Mouse (Mus musculus) intestine, embryonic 15.5 days (tissue): Measurements from ENCODE around the gene C3ar1. TPM values are rescaled to one million over a fixed set of nuclear protein-coding genes. Genes with fewer than 3 reads are reported as not detected.

Source experiments
- ATAC-seq: fragments of 200-750 bp; cut with Nextera tagmentation; 2 replicates; pipeline ENCODE4 v1.8.0; 2017; ENCODE audit warnings: moderate TSS enrichment, moderate library complexity
- H3K27ac ChIP-seq: fragments of 300-500 bp; sonication (generic); 2 replicates; pipeline ENCODE4 v1.5.1; 2015; ENCODE audit warnings: mild to moderate bottlenecking, inconsistent platforms
- H3K27me3 ChIP-seq: fragments of 300-500 bp; sonication (generic); replicated peaks from 2 replicates; pipeline ENCODE4 v1.6.1; 2015; ENCODE audit warnings: inconsistent platforms
- H3K36me3 ChIP-seq: fragments of 300-500 bp; sonication (generic); 2 replicates; pipeline ENCODE4 v1.6.1; 2015; ENCODE audit warnings: inconsistent platforms
- H3K4me1 ChIP-seq: fragments of 300-500 bp; sonication (generic); replicated peaks from 2 replicates; pipeline ENCODE4 v1.6.1; 2015; ENCODE audit warnings: inconsistent platforms
- H3K4me2 ChIP-seq: fragments of 300-500 bp; sonication (generic); replicated peaks from 2 replicates; pipeline ENCODE4 v1.6.1; 2015; ENCODE audit warnings: mild to moderate bottlenecking, inconsistent platforms
- H3K4me3 ChIP-seq: fragments of 300-500 bp; sonication (generic); replicated peaks from 2 replicates; pipeline ENCODE4 v1.5.1; 2015; ENCODE audit warnings: inconsistent platforms
- H3K9ac ChIP-seq: fragments of 300-500 bp; sonication (generic); 2 replicates; pipeline ENCODE4 v1.6.1; 2015; ENCODE audit warnings: inconsistent platforms
- H3K9me3 ChIP-seq: fragments of 300-500 bp; sonication (generic); 2 replicates; pipeline ENCODE4 v1.6.1; 2016; ENCODE audit warnings: inconsistent platforms
- WGBS: fragments of 180-500 bp; shearing (Covaris S2); methylation state at CpG from one replicate; pipeline ENCODE4 v1.1.7; 2015; 5-methylcytosine and 5-hydroxymethylcytosine counted together
- polyA plus RNA-seq: library from polyadenylated mRNA; unstranded; fragments of >200 nt; fragmentation: Nextera tagmentation; extraction: Ambion mirVana; gene quantifications from 2 replicates; pipeline ENCODE4 v1.2.1, GENCODE M21; 2015

The C3ar1 gene
- 2.5 TPM in 2 replicates for polyA plus RNA-seq

DNA sequence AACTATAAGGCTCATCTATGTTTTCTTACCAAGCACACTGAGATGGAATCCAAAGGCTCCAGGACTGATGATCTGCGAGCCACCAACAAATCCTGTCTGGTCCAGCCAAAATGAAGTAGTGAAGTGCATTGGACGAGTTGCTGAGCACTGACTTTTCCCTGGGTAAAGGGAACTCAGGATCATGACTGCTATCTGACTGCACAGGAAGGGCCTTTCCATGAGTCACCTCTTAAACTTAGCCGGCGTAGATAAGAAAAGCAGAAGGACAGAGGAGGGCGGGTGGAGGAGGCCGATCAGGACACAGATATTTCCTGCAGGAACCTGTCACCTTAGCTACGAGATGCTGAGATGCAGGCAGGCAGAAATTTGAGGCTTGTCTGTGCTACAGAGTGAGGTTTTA lies at the start of gene C3ar1:
C3ar1 (minus strand) TSS at position 207 of the 400 bp plus-strand sequence.
- Histone ChIP-seq H3K4me2 (no peak within 1 kb of the TSS), H3K9ac (no peak within 1 kb of the TSS), H3K4me3 (no peak within 1 kb of the TSS), H3K27ac (no peak within 1 kb of the TSS), H3K4me1 (no peaks in the 10 kb centered on the region), H3K27me3 (no peaks in the 10 kb centered on the region), H3K9me3 (no peaks in the 10 kb centered on the region; the same call in 1 of the 2 replicates), H3K36me3 (no peaks in the 10 kb centered on the region)
- WGBS = 58% methylated on average over 7 of the region's 7 CpGs
- 0 out of 2 replicates have a peak, but pooled peaks have one; percentile 61 for ATAC-seq

DNA sequence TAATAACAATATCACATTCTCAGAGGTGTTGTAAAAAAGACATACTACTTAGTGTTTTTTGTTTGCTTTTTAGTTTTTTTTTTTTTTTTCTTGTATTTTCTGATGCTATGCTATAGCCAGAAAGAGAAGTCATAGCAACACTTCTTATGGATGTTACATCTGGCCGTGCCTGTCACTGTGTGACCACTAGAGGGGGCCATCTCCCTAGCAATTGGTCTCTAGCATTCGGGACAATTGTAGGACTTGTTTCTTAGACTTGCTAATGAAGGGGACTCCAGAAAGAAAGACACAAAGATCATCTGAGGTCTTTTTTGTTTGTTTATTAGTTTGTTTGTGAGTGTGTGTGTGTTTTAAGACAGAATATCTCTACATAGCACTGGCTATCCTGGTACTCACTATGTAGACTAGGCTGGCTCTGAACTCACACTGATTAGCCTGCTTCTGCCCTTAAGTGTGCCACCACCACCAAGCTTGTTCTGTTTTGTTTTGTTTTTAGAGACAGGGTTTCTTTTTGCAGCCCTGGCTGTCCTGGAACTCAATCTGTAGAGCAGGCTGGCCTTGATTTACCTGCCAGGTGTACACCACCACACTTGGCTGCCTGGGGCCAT lies 36.6 kb upstream of the C3ar1 start:
- Histone ChIP-seq H3K36me3 (peaks cover 16% of the 10 kb centered on the region), H3K4me2 (no peak overlapping the region), H3K27me3 (no peaks in the 10 kb centered on the region), H3K27ac (no peak overlapping the region), H3K9ac (no peak overlapping the region), H3K4me1 (no peaks in the 10 kb centered on the region), H3K4me3 (no peak overlapping the region), H3K9me3 (no peaks in the 10 kb centered on the region)
- no peak for ATAC-seq
- whole genome bisulfite sequencing = 9% methylated on average over 2 of the region's 2 CpGs

DNA sequence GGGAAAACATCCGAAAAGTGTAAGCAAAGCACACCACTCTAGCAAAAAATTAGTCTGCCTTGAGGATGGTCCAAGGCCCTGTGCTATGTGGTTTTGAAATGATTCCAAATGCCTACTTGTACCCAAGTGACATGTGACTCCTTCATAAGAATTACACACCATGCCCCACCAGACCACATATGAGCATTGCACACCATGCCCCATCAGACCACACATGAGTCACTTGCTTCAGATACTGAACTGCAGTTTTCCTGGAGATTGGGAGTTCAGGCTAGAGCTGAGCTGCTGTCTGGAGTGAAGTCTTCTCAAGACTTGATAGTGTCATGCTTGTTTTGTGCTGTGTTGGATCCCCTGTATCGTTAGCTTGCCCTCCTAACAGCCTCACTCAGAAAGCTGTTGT lies 33.6 kb upstream of the C3ar1 start:
- WGBS = 94% methylated on average over 2 of the region's 2 CpGs
- Histone ChIP-seq H3K4me3 (no peak overlapping the region), H3K4me1 (no peaks in the 10 kb centered on the region), H3K27ac (no peak overlapping the region), H3K4me2 (no peak overlapping the region), H3K9me3 (no peaks in the 10 kb centered on the region), H3K27me3 (no peaks in the 10 kb centered on the region), H3K9ac (no peak overlapping the region), H3K36me3 (peaks cover 25% of the 10 kb centered on the region)
- no peak for ATAC-seq

DNA sequence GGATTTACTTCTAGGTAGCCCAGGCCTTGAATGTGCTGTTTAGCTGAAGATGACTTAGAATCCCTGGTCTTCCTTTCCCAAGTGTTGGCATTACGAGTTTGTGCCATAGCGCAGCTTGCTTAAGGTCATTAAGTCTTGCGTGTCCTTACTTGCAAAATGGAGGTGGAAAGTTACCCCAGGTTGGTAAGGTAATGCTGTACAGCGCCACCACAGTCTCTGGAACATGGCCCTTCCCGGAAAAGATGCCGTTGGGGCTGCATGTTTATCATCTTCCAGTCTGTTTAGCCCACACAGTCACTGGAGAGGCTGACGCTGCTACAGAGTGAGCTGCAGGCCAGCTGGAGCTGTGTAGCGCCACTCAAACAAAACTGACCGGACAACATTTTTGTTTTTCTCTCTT lies 27.6 kb upstream of the C3ar1 start:
- H3K36me3 ChIP-seq = peaks cover 52% of the 10 kb centered on the region
- ATAC-seq = no peak
- no peak overlapping the region for H3K27ac ChIP-seq
- no peaks in the 10 kb centered on the region for H3K9me3 ChIP-seq
- no peaks in the 10 kb centered on the region for H3K27me3 ChIP-seq
- H3K4me1 ChIP-seq = no peaks in the 10 kb centered on the region
- no peak overlapping the region for H3K4me2 ChIP-seq
- no peak overlapping the region for H3K9ac ChIP-seq
- H3K4me3 ChIP-seq = no peak overlapping the region
- 92% methylated on average over 9 of the region's 9 CpGs for WGBS

DNA sequence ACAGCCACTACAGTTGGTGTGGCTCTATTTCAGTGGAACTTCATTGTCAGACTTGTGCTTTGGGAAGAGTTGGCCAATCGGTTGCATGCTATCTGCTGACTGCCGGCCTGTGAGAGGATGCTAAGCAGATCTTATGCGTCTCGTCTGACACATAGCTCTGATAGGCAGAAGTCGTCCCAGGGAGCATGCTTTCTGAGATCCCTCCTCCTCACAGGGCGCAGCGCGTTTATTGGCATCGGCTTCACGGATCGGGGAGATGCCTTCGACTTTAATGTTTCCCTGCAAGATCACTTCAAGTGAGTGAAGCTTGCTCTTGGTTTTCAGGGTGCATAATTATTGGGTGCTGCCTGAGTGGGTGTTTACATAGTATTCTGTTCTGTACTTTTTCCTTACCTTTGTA lies 25.3 kb upstream of the C3ar1 start:
- no peaks in the 10 kb centered on the region for H3K9me3 ChIP-seq
- H3K27ac ChIP-seq = no peak overlapping the region
- 94% methylated on average over 12 of the region's 12 CpGs for WGBS
- no peak overlapping the region for H3K4me3 ChIP-seq
- H3K4me2 ChIP-seq = no peak overlapping the region
- ATAC-seq = no peak
- peaks cover 33% of the 10 kb centered on the region for H3K36me3 ChIP-seq
- H3K9ac ChIP-seq = no peak overlapping the region
- H3K4me1 ChIP-seq = no peaks in the 10 kb centered on the region
- no peaks in the 10 kb centered on the region for H3K27me3 ChIP-seq

DNA sequence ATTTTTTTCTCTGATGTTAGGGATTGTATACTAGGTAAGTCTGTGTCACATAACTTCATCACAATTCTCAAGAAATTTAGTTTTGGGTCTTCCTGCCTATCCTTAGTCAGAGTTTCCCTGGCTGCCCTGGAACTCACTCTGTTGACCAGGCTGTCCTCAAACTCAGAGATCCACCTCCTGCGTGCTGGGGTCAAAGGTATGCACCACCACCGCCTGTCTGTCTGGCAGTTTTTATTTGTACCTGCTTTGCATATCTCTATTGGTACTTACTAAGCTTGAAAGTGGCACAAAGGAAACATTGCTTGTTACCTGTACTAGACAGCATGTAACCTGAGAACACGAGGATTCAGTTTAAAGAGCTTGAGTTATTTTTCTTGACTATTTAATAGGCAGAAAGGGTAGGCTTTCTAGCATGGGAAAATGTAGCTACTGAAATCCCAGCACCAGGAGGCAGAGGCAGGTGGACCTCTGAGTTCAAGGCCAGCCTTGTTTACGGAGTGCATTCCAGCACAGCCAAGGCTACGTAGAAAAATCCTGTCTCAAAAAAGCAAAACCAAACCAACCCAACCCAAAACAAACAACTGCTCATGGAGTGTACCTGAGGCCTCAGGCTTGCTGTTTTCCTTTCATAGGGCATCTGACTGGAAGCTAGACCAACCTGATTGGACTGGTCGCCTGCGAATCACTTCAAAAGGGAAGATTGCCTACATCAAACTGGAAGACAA lies 24.0 kb upstream of the C3ar1 start:
- Histone ChIP-seq H3K4me3 (no peak overlapping the region), H3K9me3 (no peaks in the 10 kb centered on the region), H3K4me1 (0 out of 2 replicates have a peak, but pooled peaks cover 5% of the 10 kb centered on the region), H3K27me3 (no peaks in the 10 kb centered on the region), H3K27ac (no peak overlapping the region), H3K36me3 (peaks cover 33% of the 10 kb centered on the region), H3K4me2 (no peak overlapping the region), H3K9ac (no peak overlapping the region)
- 77% methylated on average over 7 of the region's 7 CpGs for WGBS
- peak; percentile 54 for ATAC-seq

DNA sequence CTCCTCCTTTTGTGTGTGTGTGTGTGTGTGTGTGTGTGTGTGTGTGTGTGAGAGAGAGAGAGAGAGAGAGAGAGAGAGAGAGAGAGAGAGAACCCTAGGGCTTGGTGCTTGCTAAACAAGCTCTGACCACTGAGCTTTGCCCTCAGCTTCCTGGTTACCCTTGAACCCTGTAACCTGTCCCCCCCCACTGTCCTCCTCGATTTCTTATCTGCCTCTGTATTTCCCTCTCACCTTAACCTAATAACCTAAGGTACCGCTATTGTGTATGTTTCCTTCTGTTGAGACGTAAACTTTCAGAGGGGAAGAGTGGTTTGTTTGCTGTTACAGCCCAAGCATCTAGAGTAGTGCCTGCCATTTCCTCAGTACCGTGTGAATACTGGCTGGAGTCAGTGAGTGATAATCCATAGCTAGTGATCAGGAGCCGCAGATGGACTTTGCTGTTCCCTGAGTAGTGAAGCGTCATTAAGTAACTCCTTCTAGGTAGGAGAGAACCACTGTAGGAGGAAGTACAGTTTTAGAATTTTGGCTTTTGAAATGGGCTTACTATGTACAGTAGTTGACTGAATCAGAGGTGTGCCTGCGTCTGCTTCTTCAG lies 23.3 kb upstream of the C3ar1 start:
- H3K4me2 ChIP-seq = no peak overlapping the region

DNA sequence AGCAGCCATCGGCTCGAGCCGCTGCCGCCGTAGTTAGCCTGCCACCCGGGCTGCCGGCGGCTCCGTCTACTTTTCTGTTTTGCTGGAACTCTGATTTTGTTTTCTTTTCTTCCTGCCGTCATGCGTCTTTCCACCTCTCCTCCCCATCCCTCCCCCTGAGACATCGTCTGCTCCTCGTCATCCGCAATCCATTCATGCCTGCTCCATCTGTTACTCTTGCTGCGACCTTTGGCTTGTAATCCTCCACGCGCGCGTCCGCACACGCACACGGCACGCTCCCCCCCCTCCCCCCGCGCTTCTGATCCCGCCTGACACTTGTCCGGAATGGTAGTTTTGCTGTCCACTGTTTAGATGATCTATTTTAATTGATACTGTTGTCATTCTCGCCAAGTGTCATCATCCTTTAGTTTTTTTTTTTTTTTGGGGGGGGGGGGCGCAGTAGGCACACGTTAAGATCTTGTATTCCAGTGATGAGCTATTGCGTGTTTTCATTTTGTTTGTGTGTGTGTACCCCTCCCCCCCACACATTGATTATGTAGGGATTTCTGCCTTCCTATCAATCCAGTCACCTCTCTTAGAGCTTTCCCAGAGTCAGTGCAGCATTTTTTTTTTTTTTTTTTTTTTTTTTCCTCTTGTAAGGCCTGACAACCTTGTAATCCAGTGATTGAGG lies 18.9 kb upstream of the C3ar1 start:
- Histone ChIP-seq H3K4me3 (peak overlapping the region; percentile 84), H3K27me3 (no peaks in the 10 kb centered on the region), H3K4me2 (peak overlapping the region; percentile 54), H3K9ac (peak overlapping the region; percentile 94), H3K9me3 (no peaks in the 10 kb centered on the region), H3K36me3 (no peaks in the 10 kb centered on the region), H3K4me1 (0 out of 2 replicates have a peak, but pooled peaks cover 5% of the 10 kb centered on the region), H3K27ac (peak overlapping the region; percentile 88)
- ATAC-seq = peak; percentile 77
- under 1% methylated on average over 31 of the region's 31 CpGs for WGBS

More for the DNA sequence above, 23.3 kb upstream of the C3ar1 start:
- Histone ChIP-seq H3K4me1 (0 out of 2 replicates have a peak, but pooled peaks cover 5% of the 10 kb centered on the region), H3K27ac (no peak overlapping the region), H3K36me3 (peaks cover 30% of the 10 kb centered on the region), H3K4me3 (no peak overlapping the region), H3K9ac (no peak overlapping the region), H3K27me3 (no peaks in the 10 kb centered on the region), H3K9me3 (no peaks in the 10 kb centered on the region)
- ATAC-seq = no peak
- 73% methylated on average over 7 of the region's 7 CpGs for WGBS

DNA sequence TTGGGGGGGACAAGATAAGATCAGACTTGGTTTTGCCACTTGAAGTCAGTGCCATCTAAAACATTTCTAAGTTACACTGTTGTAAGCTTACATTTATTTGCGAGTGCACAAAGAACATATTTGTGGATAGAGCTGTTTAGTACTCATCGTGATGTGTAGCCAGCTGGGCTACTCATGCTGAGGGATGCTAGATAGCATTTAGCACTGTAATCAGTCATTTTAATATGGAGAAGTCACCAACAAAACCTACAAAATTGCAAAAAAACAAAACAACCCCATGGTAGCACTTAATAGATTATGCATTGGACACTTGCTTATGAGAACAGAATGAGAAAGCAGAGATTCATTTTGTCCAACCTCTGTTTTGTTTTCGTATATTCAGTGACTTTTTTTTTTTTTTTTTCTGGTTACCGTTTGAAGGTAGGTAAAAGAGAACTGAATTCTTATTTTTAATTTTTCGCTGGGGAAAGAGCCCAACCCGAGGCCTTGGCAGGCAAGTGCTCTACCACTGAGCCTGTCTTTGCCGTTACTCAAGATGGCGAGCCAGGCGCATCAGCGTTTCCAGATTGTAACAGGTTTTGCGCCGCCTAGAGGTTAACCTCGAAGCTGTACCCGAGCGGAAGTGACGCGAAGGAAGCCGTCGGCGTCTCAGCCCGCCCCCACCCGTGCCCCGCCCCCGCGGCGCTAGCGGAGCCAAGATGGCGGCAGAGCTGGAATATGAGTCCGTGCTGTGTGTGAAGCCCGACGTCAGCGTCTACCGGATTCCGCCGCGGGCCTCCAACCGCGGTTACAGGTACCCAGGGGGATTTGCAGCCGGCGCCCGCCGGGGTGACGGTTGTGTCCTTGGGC lies 18.1 kb upstream of the C3ar1 start, which contains the start of gene Necap1:
Necap1 (plus strand) TSS at position 604 of the 849 bp plus-strand sequence.
- Histone ChIP-seq H3K36me3 (no peaks in the 10 kb centered on the region), H3K9ac (peak within 1 kb of the TSS; percentile 94), H3K27me3 (no peaks in the 10 kb centered on the region), H3K27ac (peak within 1 kb of the TSS; percentile 88), H3K4me1 (0 out of 2 replicates have a peak, but pooled peaks cover 5% of the 10 kb centered on the region), H3K9me3 (no peaks in the 10 kb centered on the region), H3K4me3 (peak within 1 kb of the TSS; percentile 84), H3K4me2 (peak within 1 kb of the TSS; percentile 54)
- WGBS = 7% methylated on average over 43 of the region's 43 CpGs
- peak; percentile 98 for ATAC-seq

DNA sequence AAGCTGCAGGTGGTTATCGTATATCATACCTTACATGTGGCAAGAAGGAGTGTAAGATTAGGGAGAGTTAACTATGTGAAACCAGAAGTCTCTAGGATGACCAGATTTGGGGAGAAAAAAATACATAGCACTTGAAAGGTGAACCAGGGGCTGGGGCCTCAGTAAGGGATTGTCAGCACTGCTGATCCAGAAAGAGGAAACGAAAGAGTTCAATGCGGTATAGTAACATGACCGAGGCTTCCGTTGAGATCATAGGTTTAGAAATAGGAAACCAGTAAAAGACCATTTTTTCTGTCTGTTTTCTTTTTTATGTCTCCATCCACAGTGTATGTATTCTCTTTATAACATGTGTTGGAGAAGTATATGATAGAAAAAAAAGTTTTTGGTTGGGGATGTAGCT lies 16.8 kb upstream of the C3ar1 start:
- Histone ChIP-seq H3K27ac (no peak overlapping the region), H3K4me2 (no peak overlapping the region), H3K9ac (no peak overlapping the region), H3K4me3 (no peak overlapping the region), H3K9me3 (no peaks in the 10 kb centered on the region), H3K27me3 (no peaks in the 10 kb centered on the region), H3K36me3 (no peaks in the 10 kb centered on the region), H3K4me1 (0 out of 2 replicates have a peak, but pooled peaks cover 5% of the 10 kb centered on the region)
- 95% methylated on average over 5 of the region's 5 CpGs for WGBS
- no peak for ATAC-seq

DNA sequence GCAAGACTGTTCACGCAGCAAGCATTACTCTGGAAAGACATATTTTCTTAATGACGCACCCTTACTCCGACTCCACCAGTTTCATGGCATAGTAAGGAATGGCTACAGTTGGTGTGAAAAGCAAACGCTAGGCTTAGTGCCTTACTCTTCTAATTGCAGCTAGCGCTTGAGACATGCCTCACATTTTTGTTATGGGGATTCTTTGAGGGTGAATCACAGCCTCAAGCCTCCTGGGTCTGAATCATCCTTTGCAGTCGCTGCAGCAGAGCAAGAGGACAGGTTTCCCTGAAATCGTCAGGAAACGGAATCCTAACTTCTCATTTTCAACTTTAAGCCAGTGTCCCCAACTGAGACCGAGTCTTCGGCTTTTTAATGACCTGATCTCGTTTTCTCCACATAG lies 13.9 kb upstream of the C3ar1 start:
- Histone ChIP-seq H3K27ac (no peak overlapping the region), H3K4me3 (no peak overlapping the region), H3K27me3 (no peaks in the 10 kb centered on the region), H3K4me1 (no peaks in the 10 kb centered on the region), H3K9me3 (no peaks in the 10 kb centered on the region), H3K9ac (no peak overlapping the region), H3K36me3 (no peaks in the 10 kb centered on the region), H3K4me2 (no peak overlapping the region)
- 75% methylated on average over 11 of the region's 11 CpGs for WGBS
- no peak for ATAC-seq
